Mouse (Mus musculus) lung, postnatal 0 days (tissue): ENCODE measurements around the gene Prrt3.

ENCODE experiments used
- CTCF ChIP-seq: IDR thresholded peaks from 2 replicates; pipeline ENCODE4 v1.5.1; 2016; ENCODE audit warnings: antibody characterized with exemption, mild to moderate bottlenecking
- EP300 ChIP-seq: IDR thresholded peaks from 2 replicates; pipeline ENCODE4 v1.6.1; 2016; ENCODE audit warnings: antibody characterized with exemption, mild to moderate bottlenecking, control low read depth

GRCm38 (mm10) chr6:113489410-113489809 lies 12.3 kb downstream of the Prrt3 start:
- TF ChIP-seq CTCF: no peak
- no peak for TF ChIP-seq EP300
